Mouse (Mus musculus) embryonic facial prominence, embryonic 13.5 days (tissue): ENCODE data around the gene Proser3. TPM values are rescaled to one million over a fixed set of nuclear protein-coding genes. Genes with fewer than 3 reads are reported as not detected.

Experiments
- ATAC-seq: fragments of 200-750 bp; cut with Nextera tagmentation; 2 replicates; pipeline ENCODE4 v1.8.0; 2017; ENCODE audit warnings: low read depth; ENCODE audit not compliant: insufficient number of reproducible peaks, insufficient read depth, low FRiP score, low TSS enrichment
- H3K27ac ChIP-seq: fragments of 300-500 bp; sonication (generic); 2 replicates; pipeline ENCODE4 v1.5.1; 2015; ENCODE audit warnings: moderate library complexity, mild to moderate bottlenecking, inconsistent platforms
- H3K27me3 ChIP-seq: fragments of 300-500 bp; sonication (generic); 2 replicates; pipeline ENCODE4 v1.6.1; 2015; ENCODE audit warnings: mild to moderate bottlenecking, inconsistent platforms
- H3K36me3 ChIP-seq: fragments of 300-500 bp; sonication (generic); 2 replicates; pipeline ENCODE4 v1.6.1; 2015; ENCODE audit warnings: mild to moderate bottlenecking, inconsistent platforms
- H3K4me1 ChIP-seq: fragments of 300-500 bp; sonication (generic); 2 replicates; pipeline ENCODE4 v1.6.1; 2015; ENCODE audit warnings: inconsistent platforms
- H3K4me2 ChIP-seq: fragments of 300-500 bp; sonication (generic); 2 replicates; pipeline ENCODE4 v1.6.1; 2015; ENCODE audit warnings: moderate library complexity, mild to moderate bottlenecking, inconsistent platforms
- H3K4me3 ChIP-seq: fragments of 300-500 bp; sonication (generic); 2 replicates; pipeline ENCODE4 v1.5.1; 2015; ENCODE audit warnings: mild to moderate bottlenecking, inconsistent platforms
- H3K9ac ChIP-seq: fragments of 300-500 bp; sonication (generic); 2 replicates; pipeline ENCODE4 v1.6.1; 2015; ENCODE audit warnings: mild to moderate bottlenecking, inconsistent platforms
- H3K9me3 ChIP-seq: fragments of 300-500 bp; sonication (generic); 2 replicates; pipeline ENCODE4 v1.6.1; 2016; ENCODE audit warnings: inconsistent platforms
- WGBS: fragments of 180-500 bp; shearing (Covaris S2); methylation state at CpG from one replicate; pipeline ENCODE4 v1.1.7; 2015; ENCODE audit warnings: mixed read lengths; 5-methylcytosine and 5-hydroxymethylcytosine counted together
- polyA plus RNA-seq: library from polyadenylated mRNA; unstranded; fragments of >200 nt; fragmentation: Nextera tagmentation; extraction: Ambion mirVana; gene quantifications from 2 replicates; pipeline ENCODE4 v1.2.1, GENCODE M21; 2015

The Proser3 gene
- polyA plus RNA-seq, result 15.8 and 17.4 TPM in 2 replicates

GRCm38 (mm10) chr7:30552102-30553020, at the start of gene Proser3, which contains the start of gene Hspb6:
Proser3 (minus strand) TSS chr7:30552299.
Hspb6 (plus strand) TSS chr7:30552178.
- Histone ChIP-seq H3K27ac (peak within 1 kb of the TSS; percentile 99), H3K4me1 (peaks cover 20% of the 10 kb centered on the region), H3K4me2 (peak within 1 kb of the TSS; percentile 94), H3K4me3 (peak within 1 kb of the TSS; percentile 61), H3K36me3 (peaks cover 50% of the 10 kb centered on the region), H3K9ac (peak within 1 kb of the TSS; percentile 82), H3K27me3 (no peaks in the 10 kb centered on the region), H3K9me3 (no peaks in the 10 kb centered on the region)
- peak; percentile 96 for ATAC-seq
- under 1% methylated on average over 44 of the region's 44 CpGs for WGBS

- no peaks in the 10 kb centered on the region for H3K4me1 ChIP-seq
- no peak overlapping the region for H3K4me2 ChIP-seq
- H3K9me3 ChIP-seq, result no peaks in the 10 kb centered on the region
- H3K27me3 ChIP-seq, result no peaks in the 10 kb centered on the region
- 0 out of 2 replicates have a peak overlapping the region, but pooled peaks have one; percentile 48 for H3K27ac ChIP-seq
- 65% methylated on average over 7 of the region's 7 CpGs for WGBS
- H3K4me3 ChIP-seq, result no peak overlapping the region
- no peak overlapping the region for H3K9ac ChIP-seq
- ATAC-seq, result no peak
- H3K36me3 ChIP-seq, result no peaks in the 10 kb centered on the region
Observed at GRCm38 (mm10) chr7:30600651-30601050, 48.6 kb upstream of the Proser3 start.

GRCm38 (mm10) chr7:30599933-30600353, 47.8 kb upstream of the Proser3 start:
- no peak overlapping the region for H3K9ac ChIP-seq
- 0 out of 2 replicates have a peak overlapping the region, but pooled peaks have one; percentile 48 for H3K27ac ChIP-seq
- H3K4me2 ChIP-seq, result no peak overlapping the region
- H3K4me3 ChIP-seq, result no peak overlapping the region
- peak; percentile 87 for ATAC-seq
- H3K36me3 ChIP-seq, result no peaks in the 10 kb centered on the region
- H3K9me3 ChIP-seq, result no peaks in the 10 kb centered on the region
- WGBS, result 2% methylated on average over 16 of the region's 16 CpGs
- no peaks in the 10 kb centered on the region for H3K4me1 ChIP-seq
- no peaks in the 10 kb centered on the region for H3K27me3 ChIP-seq

GRCm38 (mm10) chr7:30598786-30599185, 46.7 kb upstream of the Proser3 start, which contains the start of gene Zbtb32:
Zbtb32 (minus strand) TSS chr7:30598909.
- Histone ChIP-seq H3K9me3 (no peaks in the 10 kb centered on the region), H3K27ac (no peak within 1 kb of the TSS; the same call in 1 of the 2 replicates), H3K4me1 (no peaks in the 10 kb centered on the region), H3K9ac (no peak within 1 kb of the TSS), H3K27me3 (no peaks in the 10 kb centered on the region), H3K36me3 (no peaks in the 10 kb centered on the region), H3K4me3 (no peak within 1 kb of the TSS), H3K4me2 (no peak within 1 kb of the TSS)
- 92% methylated on average over 12 of the region's 12 CpGs for WGBS
- no peak for ATAC-seq

GRCm38 (mm10) chr7:30596811-30597210, 44.7 kb upstream of the Proser3 start:
- no peak overlapping the region for H3K4me3 ChIP-seq
- H3K4me2 ChIP-seq, result no peak overlapping the region
- no peak overlapping the region for H3K9ac ChIP-seq
- WGBS, result 61% methylated on average over 5 of the region's 5 CpGs
- H3K4me1 ChIP-seq, result no peaks in the 10 kb centered on the region
- H3K36me3 ChIP-seq, result no peaks in the 10 kb centered on the region
- H3K9me3 ChIP-seq, result no peaks in the 10 kb centered on the region
- no peak overlapping the region for H3K27ac ChIP-seq
- H3K27me3 ChIP-seq, result no peaks in the 10 kb centered on the region
- no peak for ATAC-seq

GRCm38 (mm10) chr7:30596093-30596492, 44.0 kb upstream of the Proser3 start:
- H3K36me3 ChIP-seq, result no peaks in the 10 kb centered on the region
- H3K27ac ChIP-seq, result no peak overlapping the region
- H3K9me3 ChIP-seq, result no peaks in the 10 kb centered on the region
- no peak overlapping the region for H3K4me2 ChIP-seq
- H3K9ac ChIP-seq, result no peak overlapping the region
- WGBS, result 72% methylated on average over 5 of the region's 5 CpGs
- H3K4me3 ChIP-seq, result no peak overlapping the region
- no peaks in the 10 kb centered on the region for H3K4me1 ChIP-seq
- ATAC-seq, result no peak
- H3K27me3 ChIP-seq, result no peaks in the 10 kb centered on the region

GRCm38 (mm10) chr7:30594510-30595024, 42.5 kb upstream of the Proser3 start:
- Histone ChIP-seq H3K27ac (no peak overlapping the region), H3K4me2 (no peak overlapping the region), H3K9me3 (no peaks in the 10 kb centered on the region), H3K36me3 (no peaks in the 10 kb centered on the region), H3K4me1 (peaks cover 5% of the 10 kb centered on the region), H3K9ac (no peak overlapping the region), H3K4me3 (no peak overlapping the region), H3K27me3 (no peaks in the 10 kb centered on the region)
- WGBS, result 59% methylated on average over 4 of the region's 4 CpGs
- no peak for ATAC-seq

GRCm38 (mm10) chr7:30593579-30594509, 41.7 kb upstream of the Proser3 start:
- Histone ChIP-seq H3K4me2 (no peak overlapping the region), H3K4me1 (peaks cover 5% of the 10 kb centered on the region), H3K9ac (no peak overlapping the region), H3K27ac (no peak overlapping the region), H3K4me3 (no peak overlapping the region), H3K36me3 (no peaks in the 10 kb centered on the region), H3K9me3 (no peaks in the 10 kb centered on the region), H3K27me3 (no peaks in the 10 kb centered on the region)
- WGBS, result 74% methylated on average over 10 of the region's 10 CpGs
- ATAC-seq, result no peak

- Histone ChIP-seq H3K9me3 (no peaks in the 10 kb centered on the region), H3K4me2 (no peak overlapping the region), H3K27ac (no peak overlapping the region), H3K36me3 (no peaks in the 10 kb centered on the region), H3K4me3 (no peak overlapping the region), H3K27me3 (no peaks in the 10 kb centered on the region), H3K4me1 (peaks cover 5% of the 10 kb centered on the region), H3K9ac (no peak overlapping the region)
- ATAC-seq, result no peak
- 51% methylated on average over 5 of the region's 5 CpGs for WGBS
Observed at GRCm38 (mm10) chr7:30592772-30593423, 40.8 kb upstream of the Proser3 start.

GRCm38 (mm10) chr7:30591605-30591951, 39.5 kb upstream of the Proser3 start:
- H3K4me3 ChIP-seq, result no peak overlapping the region
- no peak overlapping the region for H3K27ac ChIP-seq
- no peak overlapping the region for H3K4me2 ChIP-seq
- ATAC-seq, result no peak
- no peaks in the 10 kb centered on the region for H3K27me3 ChIP-seq
- no peak overlapping the region for H3K9ac ChIP-seq
- H3K36me3 ChIP-seq, result peaks cover 3% of the 10 kb centered on the region
- H3K4me1 ChIP-seq, result peaks cover 17% of the 10 kb centered on the region
- H3K9me3 ChIP-seq, result no peaks in the 10 kb centered on the region
- 50% methylated on average over 4 of the region's 4 CpGs for WGBS
